Mouse (Mus musculus) brain, embryonic 14.5 days (tissue): Measurements from ENCODE around the gene Trim56.

Source experiments
- CTCF ChIP-seq: fragments of 200-500 bp; IDR thresholded peaks from 2 replicates; pipeline ENCODE4 v1.5.1; 2012; ENCODE audit warnings: inconsistent platforms, mild to moderate bottlenecking, moderate library complexity, borderline replicate concordance; ENCODE audit not compliant: insufficient read depth, insufficient read length; ENCODE audit errors: extremely low read depth
- POLR2A ChIP-seq: fragments of 200-500 bp; IDR thresholded peaks from 2 replicates; pipeline ENCODE4 v1.6.1; 2012; ENCODE audit warnings: mild to moderate bottlenecking, inconsistent platforms, borderline replicate concordance; ENCODE audit not compliant: poor library complexity, insufficient read depth, insufficient read length, severe bottlenecking; ENCODE audit errors: extremely low read depth

- no peak for TF ChIP-seq POLR2A
- TF ChIP-seq CTCF, result no peak
Observed at GRCm38 (mm10) chr5:137123516-137123915, 7.5 kb upstream of the Trim56 start.
